Mouse (Mus musculus) cerebellum, adult 2 months (tissue): ENCODE data around the gene Anks1b. TPM values are rescaled to one million over a fixed set of nuclear protein-coding genes. Genes with fewer than 3 reads are reported as not detected.

Experiments used
- DNase-seq, 2 experiments: peaks; one replicate each; pipeline ENCODE4 v3.0.0; 2021
- H3K27ac ChIP-seq: fragments of 200-500 bp; 2 replicates; pipeline ENCODE4 v1.5.1; 2012; ENCODE audit warnings: low read length, control low read depth, inconsistent platforms; ENCODE audit not compliant: insufficient read depth
- H3K27me3 ChIP-seq: fragments of 200-500 bp; 2 replicates; pipeline ENCODE4 v1.6.1; 2012; ENCODE audit warnings: inconsistent platforms, mild to moderate bottlenecking, low read length, moderate library complexity; ENCODE audit not compliant: control insufficient read depth, insufficient read depth
- H3K4me1 ChIP-seq: fragments of 200-500 bp; 2 replicates; pipeline ENCODE4 v1.6.1; 2011; ENCODE audit warnings: low read length; ENCODE audit not compliant: control insufficient read depth, insufficient read depth
- H3K4me3 ChIP-seq: fragments of 200-500 bp; replicated peaks from 2 replicates; pipeline ENCODE3; 2011; ENCODE audit warnings: mild to moderate bottlenecking, low read depth, low read length, control low read depth; ENCODE audit not compliant: insufficient read depth
- CTCF ChIP-seq: fragments of 200-500 bp; IDR thresholded peaks from 2 replicates; pipeline ENCODE4 v1.5.1; 2011; ENCODE audit warnings: low read depth, mild to moderate bottlenecking, control low read depth, low read length, moderate library complexity, borderline replicate concordance; ENCODE audit not compliant: insufficient read depth
- POLR2A ChIP-seq: fragments of 200-500 bp; IDR thresholded peaks from 2 replicates; pipeline ENCODE4 v1.6.1; 2011; ENCODE audit warnings: low read length, control low read depth, borderline replicate concordance; ENCODE audit not compliant: insufficient read depth
- WGBS: fragments of 180-500 bp; shearing (Covaris S2); methylation state at CpG from one replicate; pipeline ENCODE4 v1.1.7; 2018; 5-methylcytosine and 5-hydroxymethylcytosine counted together
- polyA plus RNA-seq: library from polyadenylated mRNA; depleted of rRNA; stranded (reverse); fragments of >200 nt; gene quantifications from 2 replicates; pipeline ENCODE4 v1.2.3, GENCODE M21; 2012

Anks1b gene
- polyA plus RNA-seq, 1 experiment = 162 TPM

DNA sequence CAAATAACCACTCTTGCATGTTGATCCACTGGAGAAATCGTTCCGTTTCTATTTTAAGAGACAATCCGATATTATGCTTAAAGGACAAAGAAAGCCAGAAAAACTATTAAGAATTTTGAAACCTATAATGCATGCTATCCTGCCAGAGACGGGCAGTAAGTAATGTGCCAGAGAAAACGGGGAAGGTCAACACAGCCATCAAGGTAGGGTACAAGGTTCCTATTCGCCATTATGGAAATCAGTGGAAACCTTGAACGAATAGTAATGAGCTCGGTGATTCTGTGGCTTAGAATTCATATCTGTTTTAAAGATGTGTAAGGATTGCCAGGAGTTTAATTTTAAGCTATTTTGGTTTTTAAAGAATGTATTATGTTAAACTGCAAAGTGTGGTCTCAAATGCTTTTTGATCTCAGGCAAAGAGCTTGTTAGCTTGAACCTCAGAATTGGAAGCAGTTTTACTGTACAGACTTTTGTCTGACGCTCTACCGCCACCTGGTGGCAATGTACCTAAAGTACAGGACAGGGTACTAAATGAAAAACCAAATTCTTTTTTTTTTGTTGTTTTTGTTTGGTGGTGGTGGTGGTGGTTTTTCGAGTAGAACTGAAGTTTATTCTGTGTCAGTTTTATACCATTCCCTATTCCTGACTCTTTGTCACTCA lies 816.7 kb downstream of the Anks1b start:
- WGBS = 52% methylated on average over 11 of the region's 11 CpGs
- no peaks in the 10 kb centered on the region for H3K27me3 ChIP-seq
- no peak overlapping the region for H3K4me3 ChIP-seq
- no peak overlapping the region for H3K27ac ChIP-seq
- peaks cover 11% of the 10 kb centered on the region for H3K4me1 ChIP-seq
- peak; percentile 33; the same call in 1 of the 2 replicates for TF ChIP-seq CTCF
- no peak for TF ChIP-seq POLR2A
- DNase-seq = peak; percentile 75 to 82

DNA sequence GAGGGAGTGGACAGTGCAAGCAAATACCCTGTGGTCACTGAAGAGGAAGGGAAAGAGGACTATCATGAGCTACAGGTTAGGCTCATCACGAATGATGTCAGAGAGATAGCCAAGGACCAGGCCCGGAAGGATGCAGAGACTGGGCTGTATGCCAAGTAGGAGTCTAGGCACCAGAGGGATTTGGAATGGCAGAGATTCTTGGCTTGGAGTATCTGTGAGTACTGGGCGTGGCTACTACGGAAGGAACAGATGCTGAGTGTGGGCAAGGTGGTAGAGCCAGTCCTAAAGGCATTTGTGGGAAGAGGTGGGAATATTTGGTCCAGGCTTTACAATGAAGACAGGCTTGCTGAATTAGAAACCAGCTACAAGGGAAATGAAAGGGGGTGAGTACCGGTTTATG lies 823.4 kb downstream of the Anks1b start:
- Histone ChIP-seq H3K27me3 (no peaks in the 10 kb centered on the region), H3K4me1 (peaks cover 11% of the 10 kb centered on the region), H3K4me3 (no peak overlapping the region), H3K27ac (0 out of 2 replicates have a peak overlapping the region, but pooled peaks have one; percentile 40)
- no peak for TF ChIP-seq POLR2A
- TF ChIP-seq CTCF = no peak
- WGBS = 26% methylated on average over 5 of the region's 5 CpGs
- DNase-seq = peak; percentile 48 to 74

DNA sequence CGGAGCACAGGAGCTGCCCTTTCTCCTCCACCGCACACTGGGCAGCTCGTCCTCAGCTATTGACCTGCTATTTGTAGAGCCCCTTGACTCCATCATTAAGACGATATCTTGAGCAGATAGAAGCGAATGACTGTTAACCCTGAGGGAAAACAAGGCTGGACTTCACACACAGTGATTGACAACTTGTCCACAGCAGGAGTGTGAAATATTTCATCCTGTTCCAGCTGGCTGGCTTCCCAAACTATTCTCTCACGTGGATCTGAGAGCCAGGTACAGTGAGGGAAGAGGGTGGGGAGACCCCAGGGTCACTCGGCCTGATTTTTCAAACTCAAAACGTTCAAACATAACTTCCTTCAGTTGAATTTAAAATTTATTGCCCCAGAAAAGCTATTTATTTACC lies 824.1 kb downstream of the Anks1b start:
- H3K4me1 ChIP-seq = peaks cover 11% of the 10 kb centered on the region
- 33% methylated on average over 8 of the region's 8 CpGs for WGBS
- no peak overlapping the region for H3K4me3 ChIP-seq
- peak in 1 of 2 experiments; percentile 40 for DNase-seq
- no peaks in the 10 kb centered on the region for H3K27me3 ChIP-seq
- TF ChIP-seq POLR2A = no peak
- no peak for TF ChIP-seq CTCF
- H3K27ac ChIP-seq = no peak overlapping the region

DNA sequence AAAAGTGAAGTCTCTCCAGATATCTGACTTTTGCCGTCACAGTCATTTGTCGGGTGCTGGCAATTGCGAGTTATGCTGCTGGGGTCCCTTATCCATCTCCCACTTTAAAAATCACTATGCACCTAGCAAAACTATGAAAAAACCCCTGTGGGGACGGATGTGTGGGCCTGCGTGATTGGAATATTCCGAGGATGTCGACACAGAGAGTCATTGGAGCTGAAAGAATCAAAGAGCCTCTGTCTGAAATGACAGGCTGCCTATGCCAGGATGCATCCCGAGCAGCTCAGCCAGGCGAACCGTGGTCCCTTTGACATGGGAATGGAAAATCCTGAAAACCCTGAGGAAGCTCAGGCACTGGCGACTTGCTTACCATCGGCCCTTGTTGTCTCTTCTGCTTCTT lies 825.9 kb downstream of the Anks1b start:
- 53% methylated on average over 12 of the region's 12 CpGs for WGBS
- Histone ChIP-seq H3K4me3 (no peak overlapping the region), H3K27ac (no peak overlapping the region), H3K4me1 (peaks cover 11% of the 10 kb centered on the region), H3K27me3 (no peaks in the 10 kb centered on the region)
- no peak for DNase-seq
- TF ChIP-seq CTCF (no peak), POLR2A (no peak)

DNA sequence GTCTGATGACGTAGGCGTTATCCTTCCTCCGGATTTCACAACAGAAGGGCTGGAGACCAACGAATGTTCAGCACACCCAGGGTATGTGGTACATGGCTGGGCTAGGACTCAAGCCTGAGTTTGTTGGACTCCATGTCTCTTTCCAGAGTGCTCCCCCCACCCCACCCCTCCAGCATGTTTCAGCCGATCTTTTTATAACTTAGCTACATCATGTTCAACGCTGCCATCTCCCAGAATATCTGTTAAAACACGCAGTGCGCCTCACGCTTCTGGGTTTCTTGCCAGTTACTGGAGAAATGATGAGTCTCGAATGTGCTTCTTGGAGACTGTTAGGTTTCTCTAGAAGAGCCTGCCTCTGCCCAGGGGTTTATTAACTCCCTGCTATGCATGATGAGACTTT lies 831.3 kb downstream of the Anks1b start:
- no peak overlapping the region for H3K27ac ChIP-seq
- no peak for DNase-seq
- H3K4me3 ChIP-seq = no peak overlapping the region
- no peaks in the 10 kb centered on the region for H3K4me1 ChIP-seq
- no peak for TF ChIP-seq CTCF
- no peak for TF ChIP-seq POLR2A
- H3K27me3 ChIP-seq = no peaks in the 10 kb centered on the region
- WGBS = 80% methylated on average over 10 of the region's 10 CpGs

DNA sequence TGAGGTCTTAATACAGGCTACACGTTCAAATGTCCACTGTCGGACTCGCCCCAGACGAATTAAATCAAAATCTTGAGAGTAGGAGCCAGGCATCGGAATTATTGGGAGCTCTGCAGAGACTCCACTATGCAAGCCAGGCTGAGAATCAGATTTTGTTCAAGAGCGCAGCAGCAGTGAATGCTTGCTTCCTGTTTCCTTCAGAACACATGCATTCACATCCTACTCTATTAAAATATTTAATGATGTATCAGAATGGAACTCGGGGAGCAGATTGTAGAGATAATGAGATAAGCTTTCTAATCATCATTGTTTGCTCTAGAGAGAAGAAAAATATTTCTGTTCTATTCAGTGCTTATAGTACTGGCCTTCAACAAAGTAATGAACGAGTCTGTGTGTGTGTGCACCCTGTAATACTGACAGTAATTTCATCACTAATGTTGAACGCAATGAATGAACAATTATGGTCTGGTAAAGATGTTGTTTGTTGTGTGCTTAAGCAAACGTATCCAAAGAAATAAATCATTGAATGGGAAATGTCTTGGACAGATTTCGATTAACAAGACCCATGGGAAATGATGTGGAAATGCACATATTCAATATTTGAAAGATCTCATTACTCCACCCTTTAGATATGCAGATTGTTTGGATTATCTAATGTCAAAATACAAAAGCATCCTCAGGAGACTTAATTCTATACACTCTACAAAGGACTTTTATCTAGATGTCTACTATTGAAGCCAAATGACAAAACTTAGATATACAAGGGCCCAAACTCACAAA lies 835.7 kb downstream of the Anks1b start:
- no peak for TF ChIP-seq POLR2A
- no peak for TF ChIP-seq CTCF
- H3K27me3 ChIP-seq = no peaks in the 10 kb centered on the region
- no peak overlapping the region for H3K27ac ChIP-seq
- no peak overlapping the region for H3K4me3 ChIP-seq
- no peaks in the 10 kb centered on the region for H3K4me1 ChIP-seq
- 70% methylated on average over 11 of the region's 11 CpGs for WGBS
- DNase-seq = no peak

DNA sequence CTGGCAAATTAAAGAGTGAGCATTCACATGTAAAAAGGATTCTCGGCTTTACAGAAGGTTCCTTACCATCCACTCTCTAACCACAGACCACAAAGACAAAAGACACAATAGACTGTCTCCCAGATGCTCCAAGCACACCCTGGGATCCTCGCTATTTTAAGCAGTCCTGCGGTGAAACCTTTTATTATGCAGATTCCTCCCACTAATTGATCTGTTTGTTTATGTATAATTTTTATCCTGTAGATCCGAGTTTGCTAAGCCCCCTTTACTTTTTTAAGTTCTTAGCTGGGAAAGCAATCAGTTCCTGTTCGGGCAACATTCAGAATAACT lies 836.3 kb downstream of the Anks1b start:
- no peak for DNase-seq
- TF ChIP-seq POLR2A = no peak
- no peak overlapping the region for H3K4me3 ChIP-seq
- H3K4me1 ChIP-seq = no peaks in the 10 kb centered on the region
- no peaks in the 10 kb centered on the region for H3K27me3 ChIP-seq
- H3K27ac ChIP-seq = no peak overlapping the region
- WGBS = 50% methylated on average over 5 of the region's 5 CpGs

DNA sequence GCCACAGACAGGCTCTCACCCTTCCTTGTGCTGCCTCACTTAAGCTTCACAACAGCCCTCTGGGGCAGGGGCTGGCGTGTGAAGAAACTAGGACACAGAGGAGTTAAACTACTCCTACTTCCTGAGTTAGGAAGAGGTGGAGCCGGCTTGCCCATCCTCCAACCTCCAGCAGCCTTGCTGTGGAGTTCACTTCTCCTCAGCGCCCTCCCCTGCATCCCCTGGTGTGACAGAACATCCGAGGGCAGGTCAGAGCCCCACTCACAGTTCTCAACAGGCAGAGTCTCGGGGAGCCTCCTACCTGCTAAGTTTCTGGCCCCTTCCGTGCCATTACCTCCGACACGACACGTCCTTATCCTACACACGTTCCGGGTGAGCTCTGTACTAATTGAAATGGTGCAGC lies 844.7 kb downstream of the Anks1b start:
- Histone ChIP-seq H3K27me3 (no peaks in the 10 kb centered on the region), H3K4me1 (no peaks in the 10 kb centered on the region), H3K27ac (no peak overlapping the region), H3K4me3 (no peak overlapping the region)
- no peak for DNase-seq
- TF ChIP-seq POLR2A (no peak), CTCF (no peak)
- WGBS = 70% methylated on average over 11 of the region's 11 CpGs
